Mouse (Mus musculus): ENCODE data around the gene Syne1.

DNA sequence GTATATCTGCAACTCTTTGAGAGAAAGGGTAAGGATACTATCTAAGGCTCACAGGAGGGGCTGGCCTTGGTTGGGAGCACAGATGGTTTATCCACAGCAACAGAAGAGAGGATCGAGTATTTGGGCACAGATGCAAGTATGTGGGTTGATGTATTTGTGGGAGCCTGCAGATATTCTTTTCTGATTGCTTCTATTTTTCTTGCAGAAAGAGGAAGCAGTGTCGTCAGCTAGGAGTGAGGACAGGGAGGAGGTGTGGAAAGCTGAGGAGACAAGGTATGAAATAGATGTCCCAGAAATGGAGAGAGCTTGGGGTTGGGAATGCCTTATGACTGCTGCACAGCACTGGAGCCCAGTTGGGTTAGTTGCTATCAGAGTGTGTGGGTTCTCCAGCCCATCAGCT is 172.3 kb downstream of the Syne1 start:
- TF ChIP-seq CTCF (IDR thresholded peaks at IDR 0.05), result no peak
- TF ChIP-seq EP300 (IDR thresholded peaks at IDR 0.05), result no peak
